Mouse (Mus musculus): ENCODE data around the gene Dcpp1. TPM values are rescaled to one million over a fixed set of nuclear protein-coding genes. Genes with fewer than 3 reads are reported as not detected.
A peak's percentile ranks its signal among the peaks of the same experiment; 100 is the strongest.

The Dcpp1 gene
- total and polyA plus RNA-seq, 2 experiments from 2014 or later = not detected

- H3K9ac ChIP-seq (replicated peaks; ENCODE audit: low read depth, low read length) = peak overlapping the region; percentile 62
- peaks cover 9% of the 10 kb centered on the region for H3K4me1 ChIP-seq (ENCODE audit: control insufficient read depth, insufficient read depth)
- under 1% methylated on average over 14 of the region's 14 CpGs for WGBS
- no peaks in the 10 kb centered on the region for H3K36me3 ChIP-seq (replicated peaks; ENCODE audit: control insufficient read depth, insufficient read depth, low read length)
- H3K27me3 ChIP-seq (ENCODE audit: control insufficient read depth, insufficient read depth, low read length) = no peaks in the 10 kb centered on the region
- no peak for TF ChIP-seq EP300 (IDR thresholded peaks at IDR 0.05; ENCODE audit: low read depth)
- TF ChIP-seq CTCF (IDR thresholded peaks at IDR 0.05; ENCODE audit: low read depth) = no peak
- ATAC-seq (ENCODE audit: insufficient read depth, low read depth) (peak; percentile 81), DNase-seq (ENCODE audit: low spot score) (peak; percentile 74)
- H3K9me3 ChIP-seq (replicated peaks; ENCODE audit: control insufficient read depth, low read length) = no peaks in the 10 kb centered on the region
- H3K4me3 ChIP-seq (ENCODE audit: low read depth, low read length) = peak overlapping the region; percentile 60
- peak overlapping the region; percentile 87 for H3K27ac ChIP-seq (ENCODE audit: low read depth)
- peak overlapping the region; percentile 82 for H3K4me2 ChIP-seq (ENCODE audit: low read depth, low read length)
These were observed 44.4 kb downstream of the Dcpp1 start for GRCm38 (mm10) chr17:23925090-23925493.

- 63% methylated on average over 5 of the region's 5 CpGs for WGBS
- Histone ChIP-seq H3K27ac (ENCODE audit: low read depth) (no peak overlapping the region), H3K4me2 (ENCODE audit: low read depth, low read length) (no peak overlapping the region), H3K36me3 (replicated peaks; ENCODE audit: control insufficient read depth, insufficient read depth, low read length) (no peaks in the 10 kb centered on the region), H3K9ac (replicated peaks; ENCODE audit: low read depth, low read length) (no peak overlapping the region), H3K27me3 (ENCODE audit: control insufficient read depth, insufficient read depth, low read length) (no peaks in the 10 kb centered on the region), H3K4me3 (ENCODE audit: low read depth, low read length) (no peak overlapping the region), H3K4me1 (ENCODE audit: control insufficient read depth, insufficient read depth) (no peaks in the 10 kb centered on the region), H3K9me3 (replicated peaks; ENCODE audit: control insufficient read depth, low read length) (no peaks in the 10 kb centered on the region)
- TF ChIP-seq EP300 (IDR thresholded peaks at IDR 0.05; ENCODE audit: low read depth) = no peak
- TF ChIP-seq CTCF (IDR thresholded peaks at IDR 0.05; ENCODE audit: low read depth) = no peak
- ATAC-seq (ENCODE audit: insufficient read depth, low read depth) (no peak), DNase-seq (ENCODE audit: low spot score) (no peak)
These were observed 50.5 kb downstream of the Dcpp1 start for GRCm38 (mm10) chr17:23931157-23931556.

Other genes starting within 250 kb of the Dcpp1 start
- gene Mmp25, start 235.6 kb upstream of the Dcpp1 start, total RNA-seq (2014; rRNA removed; ENCODE audit: low replicate concordance) = 0.19 and 0.88 TPM in 2 replicates
- gene Mmp25, start 235.6 kb upstream of the Dcpp1 start, polyA plus RNA-seq (2015; fragmentation: Nextera tagmentation; extraction: Ambion mirVana) = 0.15 and 0.25 TPM in 2 replicates
- not detected in 2 replicates for gene Bicdl2, start 220.4 kb upstream of the Dcpp1 start, total RNA-seq (2014; rRNA removed; ENCODE audit: low replicate concordance)
- gene Bicdl2, start 220.4 kb upstream of the Dcpp1 start, polyA plus RNA-seq (2015; fragmentation: Nextera tagmentation; extraction: Ambion mirVana) = 0.05 and 0.10 TPM in 2 replicates
- 214 and 322 TPM in 2 replicates for gene Hcfc1r1, start 207.3 kb upstream of the Dcpp1 start, total RNA-seq (2014; rRNA removed; ENCODE audit: low replicate concordance)
- 328 and 348 TPM in 2 replicates for gene Hcfc1r1, start 207.3 kb upstream of the Dcpp1 start, polyA plus RNA-seq (2015; fragmentation: Nextera tagmentation; extraction: Ambion mirVana)
- gene Thoc6, start 207.0 kb upstream of the Dcpp1 start, total RNA-seq (2014; rRNA removed; ENCODE audit: low replicate concordance) = 22.4 and 35.2 TPM in 2 replicates
- gene Thoc6, start 207.0 kb upstream of the Dcpp1 start, polyA plus RNA-seq (2015; fragmentation: Nextera tagmentation; extraction: Ambion mirVana) = 22.1 and 23.2 TPM in 2 replicates
- gene Tnfrsf12a, start 203.4 kb upstream of the Dcpp1 start, total RNA-seq (2014; rRNA removed; ENCODE audit: low replicate concordance) = 275 and 286 TPM in 2 replicates
- 121 and 160 TPM in 2 replicates for gene Tnfrsf12a, start 203.4 kb upstream of the Dcpp1 start, polyA plus RNA-seq (2015; fragmentation: Nextera tagmentation; extraction: Ambion mirVana)
- not detected in 2 replicates for gene Cldn6, start 201.6 kb upstream of the Dcpp1 start, total RNA-seq (2014; rRNA removed; ENCODE audit: low replicate concordance)
- gene Cldn6, start 201.6 kb upstream of the Dcpp1 start, polyA plus RNA-seq (2015; fragmentation: Nextera tagmentation; extraction: Ambion mirVana) = not detected in 2 replicates
- not detected in 2 replicates for gene Cldn9, start 196.8 kb upstream of the Dcpp1 start, total RNA-seq (2014; rRNA removed; ENCODE audit: low replicate concordance)
- gene Cldn9, start 196.8 kb upstream of the Dcpp1 start, polyA plus RNA-seq (2015; fragmentation: Nextera tagmentation; extraction: Ambion mirVana) = not detected in 2 replicates
- not detected in 2 replicates for gene 1520401A03Rik, start 158.1 kb upstream of the Dcpp1 start, total RNA-seq (2014; rRNA removed; ENCODE audit: low replicate concordance)
- not detected in 2 replicates for gene 1520401A03Rik, start 158.1 kb upstream of the Dcpp1 start, polyA plus RNA-seq (2015; fragmentation: Nextera tagmentation; extraction: Ambion mirVana)
- gene Pkmyt1, start 154.5 kb upstream of the Dcpp1 start, total RNA-seq (2014; rRNA removed; ENCODE audit: low replicate concordance) = 18.2 and 21.7 TPM in 2 replicates
- gene Pkmyt1, start 154.5 kb upstream of the Dcpp1 start, polyA plus RNA-seq (2015; fragmentation: Nextera tagmentation; extraction: Ambion mirVana) = 8.6 and 9.0 TPM in 2 replicates
- gene Paqr4, start 140.0 kb upstream of the Dcpp1 start, total RNA-seq (2014; rRNA removed; ENCODE audit: low replicate concordance) = 21.7 and 28.7 TPM in 2 replicates
- gene Paqr4, start 140.0 kb upstream of the Dcpp1 start, polyA plus RNA-seq (2015; fragmentation: Nextera tagmentation; extraction: Ambion mirVana) = 13.6 and 15.8 TPM in 2 replicates
- 0.97 TPM in 1 of 2 replicates, not detected in the other for gene Kremen2, start 135.0 kb upstream of the Dcpp1 start, total RNA-seq (2014; rRNA removed; ENCODE audit: low replicate concordance)
- not detected in 2 replicates for gene Kremen2, start 135.0 kb upstream of the Dcpp1 start, polyA plus RNA-seq (2015; fragmentation: Nextera tagmentation; extraction: Ambion mirVana)
- 54.5 and 72.2 TPM in 2 replicates for gene Flywch1, start 109.3 kb upstream of the Dcpp1 start, total RNA-seq (2014; rRNA removed; ENCODE audit: low replicate concordance)
- 32.4 and 34.8 TPM in 2 replicates for gene Flywch1, start 109.3 kb upstream of the Dcpp1 start, polyA plus RNA-seq (2015; fragmentation: Nextera tagmentation; extraction: Ambion mirVana)
- gene Flywch2, start 94.8 kb upstream of the Dcpp1 start, total RNA-seq (2014; rRNA removed; ENCODE audit: low replicate concordance) = 3.8 TPM in 1 of 2 replicates, not detected in the other
- gene Flywch2, start 94.8 kb upstream of the Dcpp1 start, polyA plus RNA-seq (2015; fragmentation: Nextera tagmentation; extraction: Ambion mirVana) = 4.5 and 4.9 TPM in 2 replicates
- gene Srrm2, start 90.3 kb upstream of the Dcpp1 start, total RNA-seq (2014; rRNA removed; ENCODE audit: low replicate concordance) = 72.8 and 85.9 TPM in 2 replicates
- 184 and 196 TPM in 2 replicates for gene Srrm2, start 90.3 kb upstream of the Dcpp1 start, polyA plus RNA-seq (2015; fragmentation: Nextera tagmentation; extraction: Ambion mirVana)
- gene Elob, start 51.7 kb upstream of the Dcpp1 start, total RNA-seq (2014; rRNA removed; ENCODE audit: low replicate concordance) = 767 and 972 TPM in 2 replicates
- gene Elob, start 51.7 kb upstream of the Dcpp1 start, polyA plus RNA-seq (2015; fragmentation: Nextera tagmentation; extraction: Ambion mirVana) = 1,036 and 1,119 TPM in 2 replicates
- not detected in 2 replicates for gene Prss33, start 44.8 kb upstream of the Dcpp1 start, total RNA-seq (2014; rRNA removed; ENCODE audit: low replicate concordance)
- gene Prss33, start 44.8 kb upstream of the Dcpp1 start, polyA plus RNA-seq (2015; fragmentation: Nextera tagmentation; extraction: Ambion mirVana) = not detected in 2 replicates
- not detected in 2 replicates for gene Prss32, start 37.0 kb upstream of the Dcpp1 start, total RNA-seq (2014; rRNA removed; ENCODE audit: low replicate concordance)
- not detected in 2 replicates for gene Prss32, start 37.0 kb upstream of the Dcpp1 start, polyA plus RNA-seq (2015; fragmentation: Nextera tagmentation; extraction: Ambion mirVana)
- not detected in 2 replicates for gene Prss41, start 36.7 kb upstream of the Dcpp1 start, total RNA-seq (2014; rRNA removed; ENCODE audit: low replicate concordance)
- gene Prss41, start 36.7 kb upstream of the Dcpp1 start, polyA plus RNA-seq (2015; fragmentation: Nextera tagmentation; extraction: Ambion mirVana) = not detected in 2 replicates
- not detected in 2 replicates for gene Prss21, start 12.8 kb upstream of the Dcpp1 start, total RNA-seq (2014; rRNA removed; ENCODE audit: low replicate concordance)
- not detected in 2 replicates for gene Prss21, start 12.8 kb upstream of the Dcpp1 start, polyA plus RNA-seq (2015; fragmentation: Nextera tagmentation; extraction: Ambion mirVana)
- not detected in 2 replicates for gene Dcpp2, start within 50 bp of the Dcpp1 start, total RNA-seq (2014; rRNA removed; ENCODE audit: low replicate concordance)
- not detected in 2 replicates for gene Dcpp2, start within 50 bp of the Dcpp1 start, polyA plus RNA-seq (2015; fragmentation: Nextera tagmentation; extraction: Ambion mirVana)
- not detected in 2 replicates for gene Dcpp3, start 36.6 kb downstream of the Dcpp1 start, total RNA-seq (2014; rRNA removed; ENCODE audit: low replicate concordance)
- not detected in 2 replicates for gene Dcpp3, start 36.6 kb downstream of the Dcpp1 start, polyA plus RNA-seq (2015; fragmentation: Nextera tagmentation; extraction: Ambion mirVana)
- gene Sbp, start 60.8 kb downstream of the Dcpp1 start, total RNA-seq (2014; rRNA removed; ENCODE audit: low replicate concordance) = not detected in 2 replicates
- not detected in 2 replicates for gene Sbp, start 60.8 kb downstream of the Dcpp1 start, polyA plus RNA-seq (2015; fragmentation: Nextera tagmentation; extraction: Ambion mirVana)
- gene Sbpl, start 74.4 kb downstream of the Dcpp1 start, total RNA-seq (2014; rRNA removed; ENCODE audit: low replicate concordance) = not detected in 2 replicates
- gene Sbpl, start 74.4 kb downstream of the Dcpp1 start, polyA plus RNA-seq (2015; fragmentation: Nextera tagmentation; extraction: Ambion mirVana) = not detected in 2 replicates
- not detected in 2 replicates for gene Prss30, start 99.7 kb downstream of the Dcpp1 start, total RNA-seq (2014; rRNA removed; ENCODE audit: low replicate concordance)
- not detected in 2 replicates for gene Prss30, start 99.7 kb downstream of the Dcpp1 start, polyA plus RNA-seq (2015; fragmentation: Nextera tagmentation; extraction: Ambion mirVana)
- gene Prss22, start 117.2 kb downstream of the Dcpp1 start, total RNA-seq (2014; rRNA removed; ENCODE audit: low replicate concordance) = 0.15 TPM in 1 of 2 replicates, not detected in the other
- not detected in 2 replicates for gene Prss22, start 117.2 kb downstream of the Dcpp1 start, polyA plus RNA-seq (2015; fragmentation: Nextera tagmentation; extraction: Ambion mirVana)
- 0.99 and 1.1 TPM in 2 replicates for gene Prss27, start 157.3 kb downstream of the Dcpp1 start, total RNA-seq (2014; rRNA removed; ENCODE audit: low replicate concordance)
- not detected in 2 replicates for gene Prss27, start 157.3 kb downstream of the Dcpp1 start, polyA plus RNA-seq (2015; fragmentation: Nextera tagmentation; extraction: Ambion mirVana)
- gene Kctd5, start 192.6 kb downstream of the Dcpp1 start, total RNA-seq (2014; rRNA removed; ENCODE audit: low replicate concordance) = 34.1 and 39.5 TPM in 2 replicates
- 23.2 and 23.9 TPM in 2 replicates for gene Kctd5, start 192.6 kb downstream of the Dcpp1 start, polyA plus RNA-seq (2015; fragmentation: Nextera tagmentation; extraction: Ambion mirVana)